Mouse (Mus musculus): Measurements from ENCODE around the gene N4bp2l2.

Gene N4bp2l2

DNA sequence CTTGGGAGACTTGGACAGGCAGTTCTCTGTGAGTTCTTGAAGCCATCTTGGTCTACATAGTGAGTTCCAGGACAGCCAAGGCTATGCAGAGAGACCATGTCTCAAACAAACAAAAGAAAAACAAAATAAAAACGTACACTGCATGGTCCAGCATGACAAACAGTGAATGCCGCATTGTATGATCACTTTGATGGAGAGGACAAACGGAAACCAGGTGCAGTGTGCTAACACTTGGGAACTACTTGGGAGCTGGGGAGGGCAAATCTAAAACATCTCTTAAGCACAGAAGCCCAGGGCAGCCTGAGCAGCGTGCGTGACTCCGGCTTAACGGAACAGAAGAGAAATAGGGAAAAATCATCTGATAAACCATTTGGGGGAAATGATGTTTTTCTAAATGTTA, 68.9 kb downstream of the N4bp2l2 start, which contains the start of gene N4bp2l1:
Gene N4bp2l1 (minus strand): TSS at position 101 of the 400 bp plus-strand sequence.
- DNase-seq (ENCODE audit: low spot score in 2 of 2) = no peak

DNA sequence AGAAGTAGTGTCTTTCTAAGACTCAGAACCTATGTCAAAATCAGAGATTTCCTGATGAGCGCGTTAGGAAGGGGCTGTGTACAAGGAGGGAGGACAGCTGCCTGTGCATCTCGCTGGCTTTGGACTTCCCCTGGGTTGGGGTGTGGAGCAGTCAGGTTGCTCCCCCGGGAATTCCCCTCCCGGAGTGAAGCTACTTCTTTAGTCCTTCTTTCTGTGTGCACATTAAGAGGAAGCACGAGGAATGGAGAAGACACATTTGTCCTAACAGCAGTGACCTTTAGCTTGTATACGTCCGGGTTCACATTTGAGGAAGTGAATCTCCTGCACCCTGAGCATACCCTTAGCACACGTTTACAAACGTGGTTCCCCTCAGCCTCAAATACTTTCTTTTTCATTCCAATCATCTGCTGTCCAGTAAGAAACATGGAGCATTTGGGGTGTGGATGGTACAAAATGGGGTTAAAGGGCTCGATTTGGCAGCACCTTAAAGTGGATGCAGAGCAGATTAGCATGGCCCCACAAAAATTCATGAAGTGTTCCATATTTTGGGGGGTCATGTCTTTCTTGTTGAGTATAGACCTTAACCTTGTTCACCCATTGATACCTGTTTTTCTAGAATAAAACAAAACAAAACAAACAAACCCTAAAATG, 70.5 kb downstream of the N4bp2l2 start:
- DNase-seq (ENCODE audit: low spot score in 2 of 2) = no peak

DNA sequence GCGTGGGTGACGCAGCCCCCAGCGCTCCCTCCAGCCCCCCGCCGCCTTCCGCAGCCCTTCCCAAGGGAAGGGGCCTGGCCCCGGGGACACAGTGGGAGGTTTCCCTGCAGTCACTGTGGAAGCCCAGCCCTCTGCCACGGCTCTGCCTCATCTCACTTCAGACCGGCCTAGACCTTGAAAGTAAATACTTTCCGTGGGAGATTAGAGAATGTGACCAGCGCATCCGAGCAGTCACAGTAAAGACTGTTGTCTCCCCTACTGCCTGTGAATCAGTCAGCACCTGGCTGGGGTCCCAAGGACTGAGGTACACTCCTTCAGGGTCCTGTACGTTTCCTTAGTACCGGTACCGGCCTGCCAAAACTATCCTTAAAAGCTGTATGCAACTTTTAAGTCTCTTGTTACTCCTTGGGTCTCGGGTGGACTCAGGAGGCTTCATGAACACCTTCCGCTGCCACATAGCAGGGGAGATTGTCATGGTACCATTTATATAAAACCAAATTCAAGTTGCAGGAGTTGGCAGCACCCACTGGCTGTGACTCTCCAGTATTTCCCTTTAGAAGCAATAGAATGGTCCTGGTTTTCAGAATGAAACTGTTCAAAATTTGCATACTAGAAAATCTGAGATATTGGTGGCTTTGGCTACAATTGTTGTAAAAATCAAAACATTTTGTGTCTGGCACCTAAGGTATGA, 71.2 kb downstream of the N4bp2l2 start:
- DNase-seq (ENCODE audit: low spot score in 2 of 2) = peak in 1 of 2 experiments; percentile 60

DNA sequence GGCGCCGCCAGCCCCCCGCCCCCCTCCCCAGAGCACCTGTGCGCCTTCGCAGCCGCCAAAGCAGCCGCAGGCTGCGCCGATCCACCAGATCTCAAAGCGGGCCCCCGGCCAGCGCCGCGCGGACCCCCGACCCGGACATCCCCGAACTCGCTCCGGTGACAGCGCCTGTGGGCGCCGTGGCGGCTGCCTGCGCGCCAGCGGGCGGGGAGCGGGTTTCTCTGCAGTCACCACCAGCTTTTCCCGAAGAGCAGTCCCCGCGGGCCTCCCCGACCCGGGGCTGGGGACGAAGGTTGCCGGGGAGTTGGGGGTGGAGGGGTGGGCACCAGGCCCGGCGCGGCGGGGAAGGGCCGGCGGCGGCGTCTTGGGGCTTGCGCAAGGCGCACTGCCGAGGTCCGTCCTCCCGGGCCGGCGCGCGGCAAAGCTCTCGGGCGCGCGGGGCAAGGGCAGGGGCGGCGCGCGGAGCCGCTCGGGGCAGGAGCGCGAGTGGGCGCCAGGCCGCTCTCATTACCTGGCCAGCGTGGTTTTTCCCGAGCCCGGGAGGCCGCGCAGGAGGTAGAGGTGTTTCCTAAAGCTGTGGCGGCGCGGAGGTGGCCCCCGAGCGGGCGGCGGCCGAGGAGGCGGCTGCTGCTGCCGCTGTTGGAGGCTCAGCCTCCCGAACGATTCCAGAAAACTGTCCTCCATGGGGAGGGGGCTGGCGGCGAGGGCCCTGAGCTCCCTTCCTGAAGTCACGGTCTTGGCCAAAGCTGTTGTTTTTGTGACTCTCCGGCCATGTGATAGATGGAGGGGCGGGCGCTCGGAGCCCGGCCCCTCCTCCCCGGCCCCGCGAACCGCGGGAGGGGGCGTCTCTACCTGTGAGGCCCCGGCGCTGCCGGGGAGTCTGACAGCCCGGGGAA, 72.0 kb downstream of the N4bp2l2 start:
- peak; percentile 62 to 72 for DNase-seq (ENCODE audit: low spot score in 2 of 2)

DNA sequence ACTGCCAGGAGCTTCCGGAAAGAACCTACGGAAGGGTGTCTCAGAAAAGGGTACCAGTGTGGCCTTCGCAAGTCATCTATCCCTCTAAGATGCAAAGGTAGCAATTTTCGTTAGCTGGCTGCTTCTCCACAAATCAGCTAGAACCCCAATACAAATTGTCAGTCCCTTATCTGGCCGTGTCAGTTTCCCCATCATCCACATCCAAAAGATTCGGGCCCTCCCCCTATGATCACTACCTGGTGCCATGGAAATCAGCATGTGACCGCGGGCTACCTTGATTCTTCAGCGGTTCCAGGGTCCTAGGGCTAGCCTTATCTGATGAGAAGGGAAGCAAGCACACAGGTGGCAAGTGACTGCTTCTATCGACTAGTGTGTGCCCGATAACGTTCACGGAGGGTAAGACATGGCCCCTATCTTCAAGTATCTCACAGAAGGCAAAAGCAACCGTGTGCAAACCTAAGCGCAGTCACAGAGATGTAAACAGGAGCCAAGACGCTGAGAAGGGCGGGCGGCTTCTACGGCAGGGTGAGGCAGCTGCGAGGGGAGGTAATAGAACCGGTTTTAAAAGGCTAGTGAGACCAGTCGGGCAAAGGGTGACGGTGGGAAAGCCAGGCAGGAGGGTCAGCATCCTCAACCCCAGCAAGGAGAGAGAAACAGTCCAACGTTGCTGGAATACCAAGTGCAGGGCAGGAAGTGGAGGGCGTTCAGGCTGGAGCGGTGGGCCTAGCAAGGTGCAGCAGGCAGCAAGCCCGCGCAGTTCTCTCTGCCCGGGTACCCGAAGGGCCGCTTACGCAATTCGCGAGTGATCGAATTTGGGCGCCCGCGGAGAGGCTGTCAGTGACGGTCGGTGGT, 72.9 kb downstream of the N4bp2l2 start:
- peak; percentile 57 for DNase-seq (ENCODE audit: low spot score in 2 of 2)

DNA sequence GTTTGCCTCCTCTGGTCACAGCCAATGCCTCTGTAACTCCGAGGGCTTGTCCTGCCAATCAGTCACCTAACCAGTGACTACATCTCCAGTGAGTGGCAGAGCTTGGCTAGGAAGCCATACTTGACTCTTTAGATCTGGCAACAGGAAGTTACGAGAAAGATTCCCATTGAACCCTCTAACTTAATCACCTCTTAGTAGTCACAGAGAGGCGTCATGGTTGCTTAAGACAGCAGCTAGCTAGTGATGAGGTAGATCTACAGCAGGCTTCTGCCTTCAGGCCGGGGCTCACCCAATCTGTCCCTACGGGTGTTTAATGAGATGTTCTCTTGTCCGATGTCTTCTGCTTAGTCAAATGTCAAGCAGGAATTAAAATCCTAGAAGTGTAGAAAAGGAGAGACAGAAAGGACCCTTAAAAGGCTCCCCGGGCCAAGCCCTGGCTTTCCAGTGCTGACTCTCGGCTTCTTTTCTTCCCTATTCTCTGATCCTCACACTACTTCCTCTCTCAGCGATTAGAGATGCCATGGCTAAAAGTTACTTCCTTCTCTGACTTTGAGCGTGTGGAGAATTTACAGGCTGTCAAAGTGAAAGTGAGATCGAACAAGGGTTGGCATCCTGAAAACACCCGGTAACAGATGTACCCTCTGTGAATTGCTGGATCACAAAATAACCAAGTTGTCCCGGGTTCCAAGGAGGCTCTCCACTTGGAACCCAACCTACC, 73.6 kb downstream of the N4bp2l2 start:
- no peak for DNase-seq (ENCODE audit: low spot score in 2 of 2)

DNA sequence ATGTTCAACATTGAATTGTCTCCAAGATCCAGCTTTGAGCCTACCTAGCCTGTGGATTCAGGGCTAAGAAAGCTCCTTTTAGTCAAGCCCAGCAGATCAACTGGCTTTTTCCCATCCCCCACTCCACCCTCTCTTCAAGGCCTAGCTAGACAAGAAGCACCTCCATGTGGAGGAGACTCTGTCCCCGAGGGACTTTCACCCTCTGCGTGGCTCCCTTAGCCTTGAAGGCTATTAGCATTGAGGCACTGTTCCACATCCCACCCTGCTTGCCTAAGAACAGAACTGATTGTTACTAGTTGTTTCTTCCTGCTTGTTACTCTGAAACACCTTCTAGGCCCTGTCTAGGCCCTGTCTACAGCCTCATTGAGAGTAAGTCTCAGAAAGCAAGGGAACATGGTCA, 76.0 kb downstream of the N4bp2l2 start:
- DNase-seq (ENCODE audit: low spot score in 2 of 2) = no peak

DNA sequence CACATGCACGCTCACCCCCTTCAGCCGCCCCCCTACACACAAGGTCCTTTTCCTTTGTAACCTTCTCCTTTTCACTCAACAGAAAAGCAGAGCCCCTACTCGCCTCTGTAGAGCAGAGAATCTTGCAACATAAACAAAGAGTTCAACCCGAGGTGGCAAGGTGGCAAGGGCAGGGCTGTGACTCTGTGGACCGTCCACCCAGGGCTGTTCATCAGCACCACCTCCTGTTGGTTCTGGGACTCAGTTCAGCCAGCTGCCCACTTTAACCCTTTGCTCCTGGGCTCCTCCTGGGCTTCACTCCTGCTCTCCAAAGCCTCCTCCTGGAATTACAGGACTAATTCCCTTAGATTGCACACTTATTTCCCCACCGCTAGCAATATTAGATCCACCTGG, 81.7 kb downstream of the N4bp2l2 start:
- DNase-seq (ENCODE audit: low spot score in 2 of 2) = no peak

DNA sequence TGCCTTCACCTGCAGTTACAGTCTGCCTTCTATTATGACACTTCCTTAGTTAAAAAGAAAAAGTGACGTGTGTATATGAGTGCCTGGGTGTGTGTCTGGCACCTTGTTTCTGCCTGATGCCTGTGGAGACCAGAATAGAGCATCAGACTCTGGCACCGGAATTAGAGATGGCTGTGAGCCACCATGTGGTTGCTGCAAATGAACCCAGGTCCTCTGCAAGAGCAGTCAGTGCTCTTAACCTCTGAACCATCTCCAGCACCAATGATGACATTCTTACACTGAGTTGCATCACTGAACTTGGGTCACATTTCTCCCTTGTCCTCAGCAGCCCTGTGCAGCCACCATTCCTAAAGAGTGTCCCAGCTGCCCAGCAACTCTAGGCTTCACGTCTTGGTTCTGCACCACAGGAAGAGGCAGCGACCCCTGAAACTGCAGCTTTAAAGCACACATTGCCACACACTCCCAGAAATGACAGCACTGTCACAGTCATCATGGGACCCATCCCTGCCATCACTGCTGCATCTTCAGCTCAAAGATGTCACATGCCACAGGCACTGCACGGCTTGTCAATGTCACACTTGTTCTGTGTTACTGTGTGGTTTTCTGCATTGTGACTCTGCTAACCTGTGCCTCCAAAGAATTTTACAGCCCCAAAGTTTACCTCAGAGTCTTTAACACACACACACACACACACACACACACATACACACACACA, 82.2 kb downstream of the N4bp2l2 start:
- DNase-seq (ENCODE audit: low spot score in 2 of 2) = peak; percentile 24 to 42

DNA sequence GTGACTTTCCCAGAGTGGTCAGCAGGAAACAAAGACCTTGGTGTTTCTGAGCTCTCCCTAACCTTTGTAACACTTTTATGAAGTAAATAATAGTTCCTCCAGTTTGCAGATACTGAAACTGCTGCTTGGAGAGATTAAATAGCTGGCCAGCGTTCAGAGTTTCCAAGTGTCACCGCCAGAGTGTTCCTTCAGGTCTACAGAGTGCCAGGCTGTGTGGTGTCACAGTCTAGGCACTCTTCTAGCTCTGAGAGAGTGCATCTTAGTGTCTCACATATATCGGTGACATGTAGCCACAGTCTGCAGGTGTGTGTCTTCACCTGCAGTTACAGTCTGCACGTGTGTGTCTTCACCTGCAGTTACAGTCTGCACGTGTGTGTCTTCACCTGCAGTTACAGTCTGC, 82.8 kb downstream of the N4bp2l2 start:
- no peak for DNase-seq (ENCODE audit: low spot score in 2 of 2)

DNA sequence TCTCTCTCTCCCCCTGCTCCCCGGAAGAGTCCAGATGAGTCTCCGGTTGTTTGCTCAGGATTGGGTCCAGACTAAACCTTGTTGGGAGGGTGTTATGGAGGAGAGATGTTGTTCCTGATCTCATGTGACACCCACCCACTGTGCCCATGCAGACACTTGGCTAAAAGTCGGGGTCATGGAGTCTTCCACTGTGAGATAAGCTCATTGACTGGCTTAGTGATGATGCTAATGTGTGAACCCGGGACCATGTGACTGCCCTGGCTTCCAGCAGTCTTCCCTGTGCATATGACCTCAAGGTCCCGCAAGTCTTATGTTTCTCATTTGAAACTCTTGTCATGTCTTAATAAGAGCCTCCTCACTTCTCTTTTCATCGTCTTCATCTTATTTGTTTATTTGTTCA, 84.8 kb downstream of the N4bp2l2 start:
- DNase-seq (ENCODE audit: low spot score in 2 of 2) = no peak

DNA sequence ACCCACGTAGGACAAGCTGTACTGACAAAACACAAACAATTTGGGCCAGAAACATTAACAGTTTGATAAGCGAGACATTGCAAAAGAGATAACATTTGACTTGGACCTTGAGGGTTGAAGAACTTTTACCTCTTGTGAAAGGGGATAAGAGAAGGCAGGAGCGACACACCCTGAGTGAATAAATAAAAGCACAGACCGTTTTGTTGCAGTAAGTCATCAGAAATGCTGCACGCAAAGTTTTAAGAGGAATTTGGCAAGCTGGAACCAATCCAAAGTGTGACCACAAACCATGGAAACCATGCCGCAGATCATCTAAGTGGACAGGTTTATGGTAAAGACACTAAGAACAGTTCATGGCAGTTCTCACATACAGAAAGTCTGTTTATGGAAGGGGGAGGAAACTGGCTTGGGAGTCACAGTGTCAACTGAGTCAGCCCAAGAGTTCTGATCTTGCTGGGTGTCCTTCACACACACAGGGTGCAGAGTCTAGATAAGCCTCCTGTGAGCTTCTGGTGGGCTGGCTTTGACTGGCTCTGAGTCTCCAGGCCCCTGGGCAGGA, 87.3 kb downstream of the N4bp2l2 start:
- no peak for DNase-seq (ENCODE audit: low spot score in 2 of 2)

DNA sequence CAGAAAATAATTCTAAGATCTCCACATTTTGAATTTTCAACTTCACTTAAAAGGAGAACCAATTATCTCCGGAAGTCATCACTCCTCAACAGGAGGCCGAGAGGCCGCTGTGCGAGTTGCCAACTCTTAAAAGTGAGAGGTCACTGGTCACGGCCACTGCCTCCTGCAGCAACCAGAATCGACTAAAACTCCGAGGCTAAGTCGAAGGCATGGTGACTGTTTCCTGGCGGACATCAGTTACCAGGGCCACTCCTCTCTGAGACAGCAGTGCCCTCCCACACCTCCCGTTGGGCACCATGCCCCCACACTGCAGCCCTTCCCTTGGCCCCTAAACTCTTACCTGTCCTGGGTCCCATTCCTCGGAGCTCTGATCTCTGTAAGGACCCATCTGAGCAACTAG, 89.2 kb downstream of the N4bp2l2 start:
- no peak for DNase-seq (ENCODE audit: low spot score in 2 of 2)

DNA sequence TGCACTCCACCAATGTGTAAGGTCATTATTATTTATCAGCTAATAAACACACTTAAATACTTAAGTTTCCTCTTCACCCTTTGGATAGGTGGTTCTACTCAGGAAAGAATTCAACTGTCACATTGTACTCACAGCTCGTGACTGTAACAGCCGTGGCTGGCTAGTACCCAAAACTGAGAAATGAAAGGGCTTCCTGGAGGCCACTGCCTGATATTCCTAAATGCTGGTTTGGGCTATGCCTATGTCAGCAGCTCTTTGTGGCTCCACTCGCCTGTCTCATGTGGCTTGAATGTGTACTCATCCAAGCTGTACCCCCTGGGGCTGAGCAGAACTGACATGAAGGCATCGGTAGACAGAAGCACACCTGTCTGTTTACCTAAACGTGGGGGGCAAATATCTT, 91.1 kb downstream of the N4bp2l2 start:
- no peak for DNase-seq (ENCODE audit: low spot score in 2 of 2)

DNA sequence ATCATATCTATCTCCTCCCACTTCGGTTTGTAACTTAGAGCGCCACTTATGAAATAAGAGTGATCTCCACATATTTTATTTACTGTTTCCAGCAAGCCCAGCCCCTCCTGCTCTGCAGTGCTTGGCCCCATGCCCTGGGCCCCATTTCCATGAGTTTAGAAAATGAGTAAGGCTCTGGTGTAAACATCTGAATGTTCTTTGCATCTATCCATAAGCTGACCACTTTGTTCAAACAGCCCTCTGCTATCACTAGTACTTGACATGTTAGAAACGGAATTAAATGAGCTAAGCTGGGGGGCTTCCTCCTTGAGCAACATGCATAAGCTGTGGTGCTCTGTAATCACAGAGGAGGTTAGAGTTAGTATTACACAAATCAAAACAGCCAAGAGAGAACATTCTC, 91.6 kb downstream of the N4bp2l2 start:
- DNase-seq (ENCODE audit: low spot score in 2 of 2) = no peak

DNA sequence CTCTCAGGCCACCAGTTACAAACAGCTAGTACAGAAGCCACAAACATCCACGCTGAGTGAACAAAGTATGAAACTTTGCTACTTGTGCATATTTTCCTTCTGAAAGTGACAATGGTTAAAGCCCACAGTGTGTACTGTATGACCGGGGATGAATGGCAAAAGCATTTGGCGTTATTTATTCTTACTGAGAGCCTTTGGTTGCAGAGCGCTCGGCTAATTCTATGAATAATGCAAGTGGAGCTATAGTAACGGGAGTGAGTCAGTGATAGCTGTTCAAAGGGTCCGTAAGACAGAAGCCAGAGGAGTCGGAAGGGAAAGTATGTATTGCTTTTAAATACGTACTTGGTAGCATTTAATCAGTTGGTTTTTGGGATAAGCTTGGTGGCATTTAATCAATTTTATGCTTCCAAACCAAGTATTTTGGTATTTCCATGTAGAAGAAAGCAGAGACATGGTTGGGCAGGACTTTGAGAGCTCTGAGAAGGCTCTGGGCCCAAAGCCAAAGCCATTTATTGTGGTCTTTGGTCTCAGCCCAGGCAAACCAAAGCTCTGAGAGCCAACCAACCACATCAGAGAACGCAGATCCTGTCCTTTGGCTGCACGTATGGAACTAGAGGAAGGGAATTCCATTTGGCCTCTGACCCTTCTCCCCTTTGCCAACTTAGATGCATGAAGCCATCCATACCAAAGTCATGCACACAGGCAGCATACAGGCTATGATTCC, 95.3 kb downstream of the N4bp2l2 start:
- DNase-seq (ENCODE audit: low spot score in 2 of 2) = no peak

DNA sequence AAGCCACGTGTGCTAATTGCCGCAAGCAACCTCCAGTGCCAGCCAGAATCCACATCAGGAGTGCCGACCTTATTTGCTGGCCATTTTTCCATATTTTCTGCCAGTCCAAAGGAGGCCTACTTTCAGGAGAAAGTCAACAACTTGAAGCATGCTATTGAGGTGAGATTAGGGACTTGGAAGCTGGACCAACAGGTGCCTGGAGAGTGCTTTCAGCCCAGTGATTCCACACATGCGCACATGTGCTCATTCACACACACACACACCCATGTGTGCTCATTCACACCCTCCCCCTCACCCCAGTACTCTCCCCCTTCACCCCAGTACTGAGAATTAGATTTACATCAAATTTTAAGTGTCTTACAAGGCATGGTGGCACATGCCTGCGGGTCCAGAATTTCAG, 99.0 kb downstream of the N4bp2l2 start:
- no peak for DNase-seq (ENCODE audit: low spot score in 2 of 2)

DNA sequence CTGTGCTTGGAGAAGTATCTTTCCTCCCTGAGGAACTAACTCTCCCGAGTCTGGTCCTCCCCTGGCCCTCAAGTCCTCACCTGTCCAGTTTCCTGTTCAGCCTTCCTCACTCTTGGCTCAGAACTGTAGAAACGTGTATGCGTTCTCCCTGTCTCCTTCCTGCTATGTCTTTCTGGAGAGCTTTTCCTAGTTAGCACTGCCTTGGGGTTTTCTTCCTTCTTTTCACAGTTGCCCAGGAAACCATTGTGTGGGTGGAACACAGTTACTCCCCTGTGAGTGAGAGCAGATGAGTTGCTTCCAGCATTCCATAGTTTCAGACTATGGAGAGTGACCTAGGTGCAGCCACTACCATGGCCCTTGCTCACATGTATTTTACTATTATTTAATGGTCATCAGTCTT, 99.8 kb downstream of the N4bp2l2 start:
- DNase-seq (ENCODE audit: low spot score in 2 of 2) = peak; percentile 33 to 77

DNA sequence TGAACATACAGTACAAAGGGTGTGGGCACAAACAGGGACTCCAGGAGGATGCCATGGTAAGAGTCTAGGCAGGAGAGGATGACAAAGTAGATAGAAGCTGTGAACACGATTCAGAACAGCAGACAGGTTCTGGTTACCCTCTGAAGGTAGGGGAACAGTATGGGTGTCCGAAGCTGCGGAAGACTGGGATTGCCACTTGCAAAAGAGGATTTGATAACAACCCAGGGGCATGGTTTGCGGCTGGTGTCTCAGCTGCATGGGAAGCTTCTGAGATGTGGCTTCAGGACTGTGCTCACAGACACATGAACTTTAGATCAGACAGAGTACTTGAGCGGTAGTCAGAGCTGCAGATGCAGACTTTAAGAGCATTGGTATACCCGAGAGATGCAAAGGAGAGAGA, 101.6 kb downstream of the N4bp2l2 start:
- DNase-seq (ENCODE audit: low spot score in 2 of 2) = no peak
